Mouse (Mus musculus) 3134 (cell line): Measurements from ENCODE around the gene Ahcyl2.
"Not testable (repeated sequence)": the region's sequence is repeated elsewhere in the genome, so short reads cannot be mapped to it uniquely, and the experiment has no call there.

Source experiments
- DNase-seq: peaks from one replicate; pipeline ENCODE4 v3.0.0-alpha.2; 2011; ENCODE audit warnings: low spot score; ENCODE audit not compliant: insufficient read length; ENCODE audit errors: extremely low read depth

Ahcyl2 gene

DNA sequence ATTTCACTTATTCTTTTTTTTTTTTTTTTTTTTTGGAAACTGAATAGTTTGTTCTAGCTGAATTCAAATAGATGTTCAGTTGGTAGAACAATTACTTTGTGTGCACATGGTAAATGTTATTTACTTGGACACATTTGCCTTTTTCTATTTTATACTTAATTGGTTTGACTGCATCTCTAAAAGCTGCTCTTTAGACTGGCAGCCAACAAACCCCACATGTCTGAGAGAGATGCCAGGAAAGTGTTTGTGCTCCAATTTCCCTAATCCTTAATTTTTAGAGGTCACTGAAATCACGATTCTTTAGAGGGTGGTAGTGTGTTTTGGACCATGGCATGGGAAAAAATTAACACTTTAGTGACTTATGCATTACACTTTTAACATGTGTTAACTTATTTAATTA is 44.8 kb downstream of the Ahcyl2 start:
- DNase-seq: no peak

DNA sequence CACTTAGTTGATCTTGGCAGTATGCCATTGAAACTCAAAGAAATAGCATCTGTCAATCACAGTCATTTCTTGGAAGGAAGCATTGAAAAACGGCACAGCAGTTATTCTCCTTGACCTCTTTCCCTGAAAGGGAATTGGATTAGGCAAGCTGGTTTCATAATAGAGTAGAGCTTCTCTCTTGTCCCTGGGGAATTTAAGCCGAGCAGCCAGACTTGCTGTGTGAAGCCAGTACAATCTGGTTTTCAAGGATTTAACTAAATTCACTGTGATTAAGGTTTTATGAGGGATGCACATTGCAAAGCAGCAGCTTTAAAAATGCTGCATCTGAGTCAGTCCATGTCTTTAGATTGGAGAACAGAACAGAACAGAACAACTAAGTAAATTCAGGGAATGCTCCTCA is 46.8 kb downstream of the Ahcyl2 start:
- no peak for DNase-seq

DNA sequence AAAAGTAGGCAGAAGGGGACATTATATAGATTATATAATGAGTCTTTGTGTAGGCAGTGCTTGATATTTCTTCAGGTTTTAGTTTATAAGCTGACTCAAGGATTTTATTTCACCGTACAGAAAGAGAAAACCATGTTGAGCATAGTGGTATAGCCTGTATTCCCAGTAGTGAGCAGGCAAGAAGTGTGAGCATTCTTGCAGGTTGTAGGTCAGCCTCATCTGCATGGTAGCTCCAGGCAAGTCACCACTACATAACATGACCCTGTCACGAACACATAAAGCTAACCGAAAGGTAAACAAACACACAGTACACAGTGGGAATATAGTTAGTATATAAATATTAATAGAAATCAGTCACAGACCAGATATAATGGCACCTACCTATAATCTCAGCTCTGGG is 47.2 kb downstream of the Ahcyl2 start:
- no peak for DNase-seq

DNA sequence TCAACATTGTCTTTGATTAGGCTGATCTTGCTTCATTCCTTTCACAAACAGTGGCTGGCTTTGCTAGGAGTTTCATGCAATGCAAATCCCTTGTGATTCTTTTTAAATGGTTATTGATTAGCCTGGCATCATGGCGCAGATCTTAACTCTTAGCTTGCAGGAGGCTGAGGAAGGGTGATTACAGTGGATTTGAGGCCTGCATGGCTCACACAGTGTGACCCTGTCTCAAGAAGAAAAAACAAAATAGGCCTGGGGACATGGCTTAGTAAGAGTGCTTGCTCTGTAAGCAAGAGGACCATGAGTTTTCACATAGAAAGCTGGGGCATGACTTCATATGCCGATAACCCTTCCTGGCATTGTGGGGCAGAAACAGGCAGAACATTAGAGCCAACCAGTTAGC is 47.8 kb downstream of the Ahcyl2 start:
- no peak for DNase-seq

DNA sequence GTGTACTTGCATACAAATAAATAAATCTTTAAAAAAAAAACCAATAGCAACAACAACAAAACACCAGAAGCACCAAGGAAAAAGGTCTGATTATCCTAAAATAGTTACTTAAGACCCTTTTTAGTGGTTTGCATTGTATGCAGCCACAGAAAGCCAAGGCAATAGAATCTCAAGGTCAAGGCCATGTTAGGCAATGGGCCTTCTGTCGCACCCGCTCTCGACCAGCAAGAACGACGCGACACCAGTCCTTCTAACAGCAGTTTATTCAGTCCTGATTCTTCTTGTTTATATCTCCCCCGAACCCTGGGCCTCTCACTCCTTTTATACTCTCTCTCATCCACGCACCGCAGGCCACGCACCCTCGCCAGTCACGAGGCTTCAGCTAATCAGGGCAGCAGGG is 48.6 kb downstream of the Ahcyl2 start:
- DNase-seq: not testable (repeated sequence)

DNA sequence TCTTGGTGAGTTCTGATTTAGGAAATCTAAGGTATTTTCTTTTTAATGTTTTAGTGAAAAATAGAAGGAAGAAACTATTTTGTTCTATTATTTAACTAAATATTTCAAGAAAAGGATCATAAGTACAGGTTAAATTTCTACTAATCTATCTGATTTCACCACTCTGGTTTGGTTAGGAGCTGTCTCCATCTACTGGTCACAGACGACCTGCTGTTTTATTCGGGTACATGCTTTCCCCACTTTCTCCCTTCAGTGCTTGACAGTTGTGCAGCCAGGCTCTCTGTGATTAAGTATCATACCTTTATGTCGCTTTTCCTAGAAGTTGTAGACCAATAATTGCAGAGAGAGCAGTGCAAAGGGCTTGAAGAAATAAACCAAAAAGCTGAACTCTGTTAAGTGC is 51.5 kb downstream of the Ahcyl2 start:
- no peak for DNase-seq

DNA sequence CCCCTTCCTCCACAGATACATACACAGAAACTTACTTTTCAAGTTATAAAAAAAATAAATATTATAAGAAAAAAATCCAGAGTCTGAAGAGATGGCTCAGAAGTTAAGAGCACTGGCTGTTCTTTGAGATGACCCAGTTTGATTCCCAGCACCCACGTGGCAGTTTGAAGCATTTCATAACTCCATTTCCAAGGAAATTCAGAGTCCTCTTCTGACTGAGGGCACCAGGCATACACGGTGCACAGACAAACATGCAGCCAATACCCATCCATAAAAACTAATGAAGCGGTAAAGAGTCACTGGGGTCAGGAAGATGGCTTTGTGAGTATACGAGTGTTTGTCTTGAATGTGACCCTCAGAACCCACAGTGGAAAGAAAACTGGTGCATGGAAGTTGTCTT is 52.5 kb downstream of the Ahcyl2 start:
- no peak for DNase-seq

DNA sequence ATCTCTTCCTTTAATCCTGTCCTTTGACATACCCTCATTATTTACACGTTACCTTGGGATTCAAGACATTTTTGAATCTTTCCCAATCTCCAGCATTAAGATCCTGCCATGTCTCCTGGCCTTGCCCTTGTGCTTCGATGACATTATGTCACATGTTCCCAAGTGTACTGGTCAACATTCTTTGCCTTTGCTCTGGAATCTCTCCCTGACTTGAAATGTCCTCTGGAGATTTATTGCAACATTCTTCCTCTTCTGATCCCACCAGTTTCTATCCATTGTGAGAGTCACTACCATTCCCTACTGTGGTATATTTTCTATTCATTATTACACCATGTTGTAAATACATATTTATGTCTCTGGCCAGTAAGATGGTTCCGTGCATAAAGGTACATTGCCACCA is 53.1 kb downstream of the Ahcyl2 start:
- DNase-seq: no peak

DNA sequence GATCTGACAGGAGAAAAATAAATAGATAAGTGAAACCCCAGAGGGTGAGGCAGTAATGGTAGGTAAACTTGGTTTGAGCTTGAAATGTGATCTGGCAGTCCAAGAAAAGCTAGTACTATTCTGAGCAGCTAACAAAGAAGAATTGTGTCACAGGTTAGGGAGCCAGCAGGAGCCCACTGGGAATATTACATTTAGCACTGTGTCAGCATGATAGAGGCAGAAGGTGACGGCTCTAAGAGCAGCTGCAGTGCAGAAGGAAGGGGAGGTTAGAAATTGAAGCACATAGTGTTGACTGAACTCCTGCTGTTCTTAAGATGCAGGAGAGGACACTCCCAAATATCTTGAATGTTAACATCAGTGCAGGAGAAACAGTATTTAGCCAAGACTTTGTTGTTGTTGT is 54.0 kb downstream of the Ahcyl2 start:
- DNase-seq: no peak

DNA sequence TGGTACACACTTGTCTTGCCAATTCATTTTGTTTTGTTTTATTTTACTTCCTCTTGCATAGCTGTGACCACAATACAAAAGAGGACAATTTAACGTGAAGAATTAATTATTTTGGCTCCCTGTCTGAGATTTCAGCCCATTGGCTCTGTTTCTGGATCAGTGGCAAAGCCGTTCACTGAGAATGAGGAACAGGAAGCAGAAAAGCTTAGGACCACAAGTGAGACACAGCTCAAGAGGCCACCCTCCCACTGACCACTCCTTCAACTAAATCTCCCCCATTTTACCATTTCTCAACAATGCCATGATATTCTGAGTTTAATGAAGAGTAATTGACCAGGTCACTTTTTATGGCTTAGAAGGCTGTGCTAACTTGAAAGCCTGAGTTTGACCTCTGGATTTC is 57.5 kb downstream of the Ahcyl2 start:
- DNase-seq: no peak

DNA sequence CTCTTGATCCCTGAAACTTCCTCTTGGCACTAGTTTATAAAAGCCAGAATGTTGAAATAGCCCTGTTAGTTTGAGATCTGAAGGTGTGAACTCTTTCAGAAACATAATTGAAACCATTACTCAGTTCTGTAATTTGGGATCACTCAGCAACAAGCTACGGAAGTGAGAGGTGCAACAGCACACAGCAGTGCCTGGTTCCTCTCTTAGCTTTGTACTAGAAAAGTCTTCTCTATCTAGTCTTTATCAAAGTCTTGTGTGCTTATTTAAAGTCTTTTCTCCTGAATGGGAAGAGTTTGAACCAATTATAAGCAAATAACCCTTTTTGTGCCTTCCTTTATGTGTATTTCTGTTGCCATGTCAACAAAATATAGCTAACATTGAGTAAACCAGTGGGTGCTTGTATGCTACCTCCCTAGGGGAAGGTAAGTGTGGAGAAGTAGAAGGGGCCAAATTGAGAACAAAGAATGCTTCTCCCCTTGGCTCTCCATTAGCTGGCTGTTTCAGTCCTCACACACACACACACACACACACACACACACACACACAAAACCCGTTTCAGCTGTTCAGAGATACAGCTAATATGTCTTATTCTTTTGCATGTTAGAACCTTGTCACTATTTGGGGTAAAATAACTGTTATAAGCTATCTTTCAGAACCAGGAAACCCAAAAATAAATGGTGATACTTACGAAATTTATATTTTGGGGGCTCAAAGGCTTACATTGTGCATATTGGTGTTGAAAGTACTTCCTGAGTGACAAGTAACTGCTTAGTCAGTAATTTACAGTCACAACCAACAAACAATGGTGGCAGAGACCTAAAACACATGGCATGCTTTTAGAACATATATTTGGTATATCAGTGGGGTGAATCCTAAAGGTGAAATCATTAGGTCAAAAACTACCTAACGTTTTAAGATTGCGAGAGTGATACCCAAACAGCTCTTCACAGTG is 59.8 kb downstream of the Ahcyl2 start:
- no peak for DNase-seq

DNA sequence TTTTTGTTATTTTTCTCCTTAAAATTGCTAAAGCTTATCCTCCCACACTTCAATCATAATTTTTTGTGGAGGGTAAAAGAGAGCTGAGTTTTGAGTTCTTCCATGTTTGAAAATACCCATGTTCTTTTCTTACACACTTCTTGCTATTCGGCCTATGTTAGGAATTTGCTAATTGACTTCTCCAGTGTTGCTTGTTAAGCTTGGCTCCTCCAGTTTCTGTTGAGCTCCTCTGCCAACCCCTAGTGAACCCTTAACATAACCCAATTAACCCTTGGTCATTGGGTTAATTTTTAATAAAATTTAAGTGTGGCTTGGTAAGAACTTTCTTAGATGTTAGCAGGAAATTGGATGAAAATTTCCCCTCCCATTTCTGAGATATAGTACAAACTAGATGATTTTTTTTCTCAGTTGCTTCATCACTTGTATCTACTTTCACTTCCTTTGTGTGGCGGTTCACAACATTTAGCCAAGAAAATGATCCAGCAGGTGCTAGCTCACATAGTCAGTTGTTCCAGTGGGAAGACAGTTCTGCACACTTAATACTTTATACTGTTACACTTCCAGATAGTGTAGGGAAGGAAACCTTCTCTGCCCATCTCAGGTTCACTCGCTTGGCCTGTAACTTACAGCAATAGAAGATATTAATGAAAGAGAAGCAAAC is 60.9 kb downstream of the Ahcyl2 start:
- no peak for DNase-seq

DNA sequence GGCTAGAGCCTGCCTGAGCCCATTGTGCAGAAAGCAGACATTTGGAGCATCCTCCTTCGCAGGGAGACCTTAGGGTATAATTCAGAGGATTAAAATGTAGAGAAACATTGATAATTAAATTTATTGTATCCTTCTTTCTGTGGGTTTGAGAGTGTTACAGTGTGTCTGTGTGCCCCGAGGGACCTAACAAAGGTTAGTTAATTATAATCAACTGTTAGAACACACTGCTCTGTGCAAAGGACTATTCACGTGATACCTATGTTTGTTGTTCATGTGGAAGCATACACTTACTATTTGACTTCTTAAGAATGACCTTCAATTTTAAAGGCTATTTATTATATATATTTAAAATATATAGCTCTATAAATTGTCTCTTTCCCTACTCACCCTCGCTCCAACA is 64.5 kb downstream of the Ahcyl2 start:
- no peak for DNase-seq

DNA sequence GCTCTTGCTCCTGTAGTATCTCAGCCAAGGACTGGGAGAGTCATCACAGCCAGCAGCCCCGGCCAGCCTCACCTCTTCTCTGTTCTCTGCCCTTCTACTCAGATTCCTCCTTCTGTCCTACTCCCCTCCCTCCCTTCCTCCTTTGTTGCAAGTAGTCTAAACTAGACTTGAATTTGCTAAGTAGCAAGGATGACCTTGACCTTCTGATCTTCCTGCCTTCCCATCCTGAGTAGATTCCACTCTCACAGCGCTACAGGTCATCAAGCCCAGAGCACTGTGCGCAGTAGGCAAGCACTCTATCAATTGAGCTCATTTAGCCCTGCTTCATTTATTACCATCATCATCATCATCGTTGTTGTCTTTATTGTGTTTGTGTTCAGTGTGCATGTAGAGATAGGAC is 65.3 kb downstream of the Ahcyl2 start:
- DNase-seq: no peak

DNA sequence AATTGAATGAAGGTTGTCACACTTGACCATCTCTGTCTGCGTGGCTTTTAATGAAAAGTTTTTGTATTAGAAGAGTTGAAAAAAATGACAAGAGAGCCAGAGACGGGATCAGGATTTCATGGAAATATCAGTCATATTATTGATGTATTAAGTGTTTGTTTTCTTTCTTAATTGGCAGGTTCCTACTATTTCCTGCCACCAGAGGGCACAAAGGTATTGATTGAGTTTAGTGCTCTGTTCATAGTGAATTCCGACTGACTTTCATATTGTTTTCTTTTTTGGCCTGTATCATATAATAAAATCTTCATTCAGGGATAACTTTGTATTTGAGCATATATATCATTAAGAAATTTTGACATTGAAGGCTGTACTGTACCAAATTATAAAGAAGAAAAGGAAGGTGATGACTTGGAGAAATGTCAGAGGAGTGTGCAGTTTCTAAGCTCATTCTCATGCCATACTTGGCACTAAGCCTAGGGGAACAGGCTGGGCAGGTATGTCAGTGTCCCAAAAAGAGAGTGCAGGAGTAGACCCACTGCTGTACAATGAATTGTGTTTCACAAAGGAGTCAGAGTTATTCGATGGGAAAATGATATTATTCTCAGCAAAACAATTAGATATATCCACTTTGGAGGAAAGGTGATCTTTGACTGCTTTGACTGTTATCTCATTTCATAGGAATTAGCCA is 65.9 kb downstream of the Ahcyl2 start:
- DNase-seq: no peak

DNA sequence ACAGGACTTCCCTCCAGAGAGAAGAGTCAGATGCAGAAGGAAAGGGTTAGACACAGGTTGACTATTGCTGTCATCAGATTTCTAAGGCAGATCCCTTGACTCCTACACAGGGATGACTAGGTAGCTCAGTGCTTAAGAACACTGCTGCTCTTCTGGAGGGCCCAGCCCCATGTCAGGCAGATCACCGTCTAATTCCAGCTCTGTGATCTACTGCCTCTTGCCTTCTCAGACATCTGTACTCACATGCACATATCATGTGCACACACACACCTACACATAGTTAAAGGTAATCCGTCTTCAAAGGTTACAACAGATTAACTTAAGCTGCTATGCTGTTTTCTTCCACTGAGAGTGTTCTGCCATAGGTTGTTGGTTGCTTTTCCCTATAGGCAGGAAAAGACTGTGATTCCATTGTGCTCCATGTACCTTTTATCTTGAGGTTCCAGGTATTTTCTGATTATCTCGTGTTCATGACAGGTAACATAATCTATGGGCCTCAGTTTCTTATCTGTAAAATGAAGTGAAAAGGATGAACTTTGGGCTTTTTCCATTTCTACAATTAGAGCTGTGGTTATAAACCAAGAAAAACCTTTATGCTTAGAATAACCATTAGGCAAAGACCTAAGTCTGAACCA is 67.8 kb downstream of the Ahcyl2 start:
- DNase-seq: no peak

DNA sequence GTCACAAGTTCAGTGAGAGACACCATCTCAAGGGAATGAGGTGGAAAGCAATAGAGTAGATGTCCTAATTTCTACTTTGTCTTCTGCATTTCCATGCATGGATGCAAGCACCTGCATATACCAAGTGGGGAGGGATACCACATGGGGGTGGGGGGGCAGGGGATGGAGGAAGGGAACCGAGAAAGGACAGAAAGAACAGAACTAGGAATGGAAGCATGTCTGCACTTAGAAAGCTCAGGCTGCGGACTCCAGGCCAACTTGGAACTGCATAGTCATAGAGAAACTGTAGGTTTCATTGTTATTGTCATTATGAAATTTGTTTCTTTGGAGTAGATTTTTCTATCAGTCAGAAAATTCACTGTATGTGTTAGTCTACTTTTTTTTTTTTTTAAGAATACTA is 69.8 kb downstream of the Ahcyl2 start:
- no peak for DNase-seq

DNA sequence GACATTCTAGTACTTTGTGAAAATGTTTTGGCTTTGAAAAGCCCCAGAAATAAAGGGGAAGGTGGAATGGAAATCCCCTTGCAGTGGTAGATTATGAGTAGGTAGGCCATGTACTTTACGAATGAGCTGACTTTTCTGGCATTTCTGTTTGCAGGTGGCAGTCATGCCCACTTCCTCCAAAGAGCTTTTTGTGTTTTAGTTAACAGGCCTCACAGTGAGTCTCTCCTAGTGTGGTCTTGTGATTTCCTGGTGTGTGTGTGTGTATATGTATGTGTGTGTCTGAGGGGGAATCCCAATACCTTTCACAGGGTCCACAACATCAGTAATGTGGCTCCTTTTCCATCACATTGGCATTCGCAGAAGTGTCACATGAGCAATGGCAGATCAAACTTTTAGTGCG is 70.7 kb downstream of the Ahcyl2 start:
- no peak for DNase-seq

DNA sequence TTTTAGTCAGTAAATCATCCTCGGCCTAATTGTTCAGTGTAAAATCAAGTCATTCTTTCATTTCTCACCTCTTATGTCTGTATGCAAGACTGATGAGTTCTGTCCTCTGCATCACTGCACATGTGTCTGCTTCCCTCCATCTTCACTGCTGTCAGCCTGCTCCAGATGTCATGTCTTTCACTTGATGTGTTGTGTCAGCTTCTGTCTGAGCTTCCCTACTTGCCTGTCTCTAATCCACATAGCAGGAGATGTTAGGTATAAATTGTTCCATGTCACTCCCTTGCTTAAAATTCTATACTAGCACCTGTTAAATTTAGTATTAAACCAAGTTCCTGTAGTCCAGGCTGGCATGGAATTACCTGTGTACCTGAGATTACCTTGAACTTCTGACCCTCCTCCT is 72.2 kb downstream of the Ahcyl2 start:
- no peak for DNase-seq

DNA sequence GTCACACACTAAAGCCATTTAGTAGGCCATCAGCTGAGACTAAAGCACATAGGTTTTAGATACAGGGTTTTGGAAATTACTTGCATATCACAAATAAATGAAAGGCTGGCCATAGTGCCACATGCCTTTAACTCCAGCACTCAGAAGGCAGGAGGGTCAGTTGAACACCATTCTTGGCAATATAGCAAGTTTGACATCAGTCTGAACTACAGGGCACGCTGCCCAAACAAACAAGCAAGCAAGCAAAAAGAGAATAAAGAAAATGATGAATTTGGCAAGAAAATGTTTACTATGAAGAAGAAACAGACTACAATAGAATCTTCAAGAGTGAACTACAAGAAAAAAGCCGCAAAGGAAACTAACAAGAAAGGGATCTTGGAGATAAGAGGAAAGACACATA is 73.7 kb downstream of the Ahcyl2 start:
- no peak for DNase-seq

DNA sequence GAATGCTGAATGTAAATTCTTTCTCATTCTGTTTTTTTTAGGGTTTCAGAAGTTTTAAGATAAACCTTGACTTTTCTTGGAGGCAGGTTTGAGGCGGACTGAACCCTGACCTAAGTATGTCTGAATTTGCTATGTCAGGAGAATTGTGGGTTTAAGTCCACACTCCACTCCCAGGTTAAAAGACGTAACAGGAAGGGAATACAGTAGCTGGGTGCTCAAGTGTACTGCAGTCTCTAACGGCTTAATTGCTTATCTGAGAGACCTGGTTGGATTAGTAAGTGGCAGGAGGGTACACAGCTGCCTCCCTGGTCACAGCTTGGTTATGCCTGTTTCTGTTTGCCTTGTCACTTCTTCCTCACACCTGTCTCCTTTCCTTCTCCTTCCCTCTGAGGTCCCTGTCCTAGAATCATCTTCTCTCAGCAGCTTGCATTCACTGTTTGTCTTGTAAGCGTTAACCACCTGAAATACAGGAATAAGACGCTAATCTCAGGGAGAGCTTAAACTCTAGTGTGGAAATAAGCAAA is 79.9 kb downstream of the Ahcyl2 start:
- no peak for DNase-seq
